Comparison of ENCODE assay signal across 8 mouse cellular contexts in the genomic region with DNA sequence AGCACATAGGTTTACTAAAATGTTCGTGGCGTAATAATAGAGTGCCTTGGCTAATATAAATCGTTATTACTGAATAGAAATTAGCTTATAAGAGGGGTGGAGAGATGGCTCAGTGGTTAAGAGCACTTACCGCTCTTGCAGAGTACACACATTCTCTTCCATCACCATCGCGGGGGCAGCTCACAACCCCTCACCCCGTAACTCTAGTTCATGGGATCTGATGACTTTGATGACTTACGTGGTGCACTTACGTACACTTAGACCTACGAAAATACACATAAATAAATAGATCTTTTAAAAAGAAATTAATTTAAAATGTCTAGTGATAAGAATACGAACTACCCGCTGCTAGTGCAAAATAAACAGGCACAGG. TPM values are rescaled to one million over a fixed set of nuclear protein-coding genes. Genes with fewer than 3 reads are reported as not detected.
DNase-seq lines count a peak whose midpoint lies in the region; ATAC-seq and TF ChIP-seq lines count a peak whose summit lies in the region.

No protein-coding gene starts in this region.

- no peaks in the 10 kb centered on the region for H3K4me1 ChIP-seq in brown adipose tissue, adult 24 weeks (ENCODE audit: control insufficient read depth, insufficient read depth, insufficient read length, low read length)
- H3K4me1 ChIP-seq in forebrain, embryonic 11.5 days (replicated peaks; ENCODE audit: control insufficient read depth, insufficient read depth, low read length) = peaks cover 2% of the 10 kb centered on the region; the same call in 1 of the 2 replicates
- peaks cover 5% of the 10 kb centered on the region; the same call in 1 of the 2 replicates for H3K4me1 ChIP-seq in kidney, postnatal 0 days (replicated peaks; ENCODE audit: insufficient read depth, low read length)
- peaks cover 8% of the 10 kb centered on the region for H3K4me1 ChIP-seq in neural tube, embryonic 13.5 days (replicated peaks)

- no peak; the same call in 1 of the 2 replicates for ATAC-seq in forebrain, embryonic 11.5 days (replicated peaks; ENCODE audit: low FRiP score)
- ATAC-seq in kidney, postnatal 0 days (replicated peaks; ENCODE audit: low FRiP score, low read depth) = no peak
- ATAC-seq in neural tube, embryonic 13.5 days (ENCODE audit: low read depth) = peak; percentile 23; the same call in 1 of the 2 replicates

- peak overlapping the region; percentile 63 for H3K4me2 ChIP-seq in forebrain, embryonic 11.5 days (ENCODE audit: low read depth, low read length, severe bottlenecking)
- H3K4me2 ChIP-seq in kidney, postnatal 0 days (ENCODE audit: low read length) = peak overlapping the region; percentile 73
- H3K4me2 ChIP-seq in neural tube, embryonic 13.5 days = peak overlapping the region; percentile 66

- no peaks in the 10 kb centered on the region for H3K27me3 ChIP-seq in forebrain, embryonic 11.5 days (ENCODE audit: control insufficient read depth, insufficient read depth, low read length)
- no peaks in the 10 kb centered on the region for H3K27me3 ChIP-seq in kidney, postnatal 0 days (ENCODE audit: insufficient read depth, low read length)
- peaks cover 3% of the 10 kb centered on the region; the same call in 1 of the 2 replicates for H3K27me3 ChIP-seq in neural tube, embryonic 13.5 days

- no peak for TF ChIP-seq CTCF in left cerebral cortex, adult 2 months (IDR thresholded peaks at IDR 0.05)
- TF ChIP-seq CTCF in kidney, postnatal 0 days (IDR thresholded peaks at IDR 0.05; ENCODE audit: low read depth) = no peak

- intact Hi-C loops in left cerebral cortex, adult 2 months (cut with DNase I) = loop anchor here (2.0 to 10.0 kb wide), 3 partner anchors 38 to 140 kb away; a partner anchor contains a TSS
- intact Hi-C loops in left cerebral cortex, postnatal 4 days (cut with DNase I) = loop anchor here (10.0 kb wide), 1 partner anchor 140 kb away; a partner anchor contains a TSS

- H3K9ac ChIP-seq in forebrain, embryonic 11.5 days (ENCODE audit: low read length) = peak overlapping the region; percentile 52; the same call in 1 of the 2 replicates
- peak overlapping the region; percentile 71; the same call in 1 of the 2 replicates for H3K9ac ChIP-seq in kidney, postnatal 0 days (ENCODE audit: low read depth, low read length)
- H3K9ac ChIP-seq in neural tube, embryonic 13.5 days = peak overlapping the region; percentile 73; the same call in 1 of the 2 replicates

- no peak for DNase-seq in left cerebral cortex, adult 2 months (ENCODE audit: extremely low spot score in 1 of 2, low spot score in 2 of 2)
- no peak for DNase-seq in left cerebral cortex, postnatal 4 days
- no peak for DNase-seq in forebrain, embryonic 11.5 days (ENCODE audit: low spot score)
- DNase-seq in kidney, postnatal 0 days (ENCODE audit: low spot score) = no peak
- DNase-seq in ovary, postnatal 14 days (ENCODE audit: low spot score) = no peak
- no peak for DNase-seq in layer of hippocampus, adult 11-12 months (ENCODE audit: low spot score)

- H3K36me3 ChIP-seq in forebrain, embryonic 11.5 days (ENCODE audit: control insufficient read depth, insufficient read depth, low read length) = no peaks in the 10 kb centered on the region
- H3K36me3 ChIP-seq in kidney, postnatal 0 days (ENCODE audit: insufficient read depth, low read length) = no peaks in the 10 kb centered on the region
- H3K36me3 ChIP-seq in neural tube, embryonic 13.5 days = no peaks in the 10 kb centered on the region

- 48% methylated on average over 12 of the region's 12 CpGs for WGBS in forebrain, embryonic 11.5 days
- 33% methylated on average over 12 of the region's 12 CpGs for WGBS in kidney, postnatal 0 days
- 39% methylated on average over 12 of the region's 12 CpGs for WGBS in neural tube, embryonic 13.5 days

- H3K27ac ChIP-seq in left cerebral cortex, adult 2 months = peak overlapping the region; percentile 98
- H3K27ac ChIP-seq in brown adipose tissue, adult 24 weeks (replicated peaks; ENCODE audit: low read depth, low read length) = peak overlapping the region; percentile 45; the same call in 1 of the 2 replicates
- peak overlapping the region; percentile 79; the same call in 1 of the 2 replicates for H3K27ac ChIP-seq in forebrain, embryonic 11.5 days (ENCODE audit: low read depth, low read length)
- no peak overlapping the region for H3K27ac ChIP-seq in kidney, postnatal 0 days
- 0 out of 2 replicates have a peak overlapping the region, but pooled peaks have one; percentile 92 for H3K27ac ChIP-seq in neural tube, embryonic 13.5 days (replicated peaks)

- peak overlapping the region; percentile 70 for H3K4me3 ChIP-seq in left cerebral cortex, adult 2 months
- peak overlapping the region; percentile 61 for H3K4me3 ChIP-seq in brown adipose tissue, adult 24 weeks (ENCODE audit: insufficient read depth, low read depth, low read length)
- peak overlapping the region; percentile 45 for H3K4me3 ChIP-seq in forebrain, embryonic 11.5 days (ENCODE audit: low read depth, low read length)
- peak overlapping the region; percentile 62 for H3K4me3 ChIP-seq in kidney, postnatal 0 days (replicated peaks; ENCODE audit: low read depth, low read length)
- H3K4me3 ChIP-seq in neural tube, embryonic 13.5 days = peak overlapping the region; percentile 64

- no peaks in the 10 kb centered on the region for H3K9me3 ChIP-seq in forebrain, embryonic 11.5 days (ENCODE audit: control insufficient read depth, low read length)
- no peaks in the 10 kb centered on the region for H3K9me3 ChIP-seq in kidney, postnatal 0 days (replicated peaks; ENCODE audit: low read length)
- no peaks in the 10 kb centered on the region for H3K9me3 ChIP-seq in neural tube, embryonic 13.5 days

RNA-seq across cellular contexts. Expression of a gene that starts 0.8 kb away (rescaled TPM):
- 1 to 10 TPM; 2.9 to 3.1 TPM for total RNA-seq in left cerebral cortex, adult 2 months (2021)
- total RNA-seq in left cerebral cortex, postnatal 4 days (2021) = 1 to 10 TPM; 2.8 to 3.2 TPM
- polyA plus RNA-seq in brown adipose tissue, adult 24 weeks (2012; ENCODE audit: insufficient read depth, insufficient read length, missing spikeins) = 7.3 and 8.1 TPM in 2 replicates
- polyA plus RNA-seq in forebrain, embryonic 11.5 days (2014; fragmentation: Nextera tagmentation; extraction: Ambion mirVana) = 1.2 and 1.3 TPM in 2 replicates
- polyA plus RNA-seq in kidney, postnatal 0 days (2015; fragmentation: Nextera tagmentation; extraction: Ambion mirVana) = 1.8 and 1.9 TPM in 2 replicates
- 2.6 and 2.8 TPM in 2 replicates for polyA plus RNA-seq in neural tube, embryonic 13.5 days (2015; fragmentation: Nextera tagmentation; extraction: Ambion mirVana)

RNA-seq across cellular contexts. Expression of a gene that starts 37.8 kb away (rescaled TPM):
- total RNA-seq in left cerebral cortex, adult 2 months (2021) = 10 to 100 TPM; 19.1 to 21.0 TPM
- total RNA-seq in left cerebral cortex, postnatal 4 days (2021) = 10 to 100 TPM; 23.2 to 24.3 TPM
- 23.6 and 33.0 TPM in 2 replicates for polyA plus RNA-seq in brown adipose tissue, adult 24 weeks (2012; ENCODE audit: insufficient read depth, insufficient read length, missing spikeins)
- 51.6 and 53.0 TPM in 2 replicates for polyA plus RNA-seq in forebrain, embryonic 11.5 days (2014; fragmentation: Nextera tagmentation; extraction: Ambion mirVana)
- 49.5 and 57.5 TPM in 2 replicates for polyA plus RNA-seq in kidney, postnatal 0 days (2015; fragmentation: Nextera tagmentation; extraction: Ambion mirVana)
- 71.6 and 77.9 TPM in 2 replicates for polyA plus RNA-seq in neural tube, embryonic 13.5 days (2015; fragmentation: Nextera tagmentation; extraction: Ambion mirVana)
